Mouse (Mus musculus): ENCODE data around the gene Hrk.

The Hrk gene

GRCm38 (mm10) chr5:118167561-118167995, 3.1 kb downstream of the Hrk start:
- no peak for DNase-seq

GRCm38 (mm10) chr5:118169222-118170221, 5.1 kb downstream of the Hrk start:
- peak; percentile 49 to 66 for DNase-seq

- peak; percentile 38 to 41 for DNase-seq
Observed at GRCm38 (mm10) chr5:118170888-118171529, 6.6 kb downstream of the Hrk start.

- no peak for DNase-seq
Observed at GRCm38 (mm10) chr5:118171665-118172064, 7.2 kb downstream of the Hrk start.

GRCm38 (mm10) chr5:118172078-118172723, 7.8 kb downstream of the Hrk start:
- no peak for DNase-seq

- no peak for DNase-seq
Observed at GRCm38 (mm10) chr5:118174310-118175009, 10.0 kb downstream of the Hrk start.

- no peak for DNase-seq
Observed at GRCm38 (mm10) chr5:118175137-118175536, 10.7 kb downstream of the Hrk start.

GRCm38 (mm10) chr5:118177640-118178039, 13.2 kb downstream of the Hrk start:
- DNase-seq = no peak

GRCm38 (mm10) chr5:118186903-118187633, 22.6 kb downstream of the Hrk start:
- DNase-seq = no peak

GRCm38 (mm10) chr5:118188356-118188755, 23.9 kb downstream of the Hrk start:
- DNase-seq = no peak

- DNase-seq = no peak
Observed at GRCm38 (mm10) chr5:118190491-118190890, 26.0 kb downstream of the Hrk start.

GRCm38 (mm10) chr5:118192221-118192620, 27.8 kb downstream of the Hrk start:
- DNase-seq = peak in 1 of 2 experiments; percentile 31

GRCm38 (mm10) chr5:118197421-118197820, 33.0 kb downstream of the Hrk start:
- DNase-seq = no peak

- DNase-seq = no peak
Observed at GRCm38 (mm10) chr5:118199670-118200069, 35.2 kb downstream of the Hrk start.

GRCm38 (mm10) chr5:118204675-118205440, 40.4 kb downstream of the Hrk start:
- DNase-seq = no peak

GRCm38 (mm10) chr5:118205852-118206251, 41.4 kb downstream of the Hrk start:
- no peak for DNase-seq

- no peak for DNase-seq
Observed at GRCm38 (mm10) chr5:118214012-118214411, 49.6 kb downstream of the Hrk start.

GRCm38 (mm10) chr5:118214418-118215154, 50.1 kb downstream of the Hrk start:
- DNase-seq = peak; percentile 92 to 95

GRCm38 (mm10) chr5:118217410-118217809, 53.0 kb downstream of the Hrk start:
- DNase-seq = no peak

- DNase-seq = no peak
Observed at GRCm38 (mm10) chr5:118223142-118223757, 58.8 kb downstream of the Hrk start.

Data from cerebellum, postnatal 36 days (tissue).